Mouse (Mus musculus) midbrain, embryonic 13.5 days (tissue): ENCODE results near the gene Ptch1. TPM values are rescaled to one million over a fixed set of nuclear protein-coding genes. Genes with fewer than 3 reads are reported as not detected.

Experiments
- ATAC-seq: fragments of 200-750 bp; cut with Nextera tagmentation; 2 replicates; pipeline ENCODE4 v1.8.0; 2017; ENCODE audit warnings: mild to moderate bottlenecking, moderate TSS enrichment, moderate library complexity
- H3K27ac ChIP-seq: fragments of 300-500 bp; sonication (generic); 2 replicates; pipeline ENCODE4 v1.5.1; 2015; ENCODE audit warnings: inconsistent platforms, mild to moderate bottlenecking, moderate library complexity
- H3K27me3 ChIP-seq: fragments of 300-500 bp; sonication (generic); 2 replicates; pipeline ENCODE4 v1.6.1; 2015; ENCODE audit warnings: mild to moderate bottlenecking, inconsistent platforms
- H3K36me3 ChIP-seq: fragments of 300-500 bp; sonication (generic); 2 replicates; pipeline ENCODE4 v1.6.1; 2015; ENCODE audit warnings: mild to moderate bottlenecking, inconsistent platforms
- H3K4me1 ChIP-seq: fragments of 300-500 bp; sonication (generic); replicated peaks from 2 replicates; pipeline ENCODE4 v1.6.1; 2015; ENCODE audit warnings: inconsistent platforms
- H3K4me2 ChIP-seq: fragments of 300-500 bp; sonication (generic); replicated peaks from 2 replicates; pipeline ENCODE4 v1.6.1; 2015; ENCODE audit warnings: moderate library complexity, mild to moderate bottlenecking, inconsistent platforms
- H3K4me3 ChIP-seq: fragments of 300-500 bp; sonication (generic); replicated peaks from 2 replicates; pipeline ENCODE4 v1.5.1; 2015; ENCODE audit warnings: mild to moderate bottlenecking, inconsistent platforms
- H3K9ac ChIP-seq: fragments of 300-500 bp; sonication (generic); replicated peaks from 2 replicates; pipeline ENCODE4 v1.6.1; 2015; ENCODE audit warnings: mild to moderate bottlenecking, inconsistent platforms
- H3K9me3 ChIP-seq: fragments of 300-500 bp; sonication (generic); 2 replicates; pipeline ENCODE4 v1.6.1; 2016; ENCODE audit warnings: mild to moderate bottlenecking, inconsistent platforms
- WGBS: fragments of 180-500 bp; shearing (Covaris S2); methylation state at CpG from one replicate; pipeline ENCODE4 v1.1.7; 2015; 5-methylcytosine and 5-hydroxymethylcytosine counted together
- polyA plus RNA-seq: library from polyadenylated mRNA; unstranded; fragments of >200 nt; fragmentation: Nextera tagmentation; extraction: Ambion mirVana; gene quantifications from 2 replicates; pipeline ENCODE4 v1.2.1, GENCODE M21; 2015

Ptch1 gene
- polyA plus RNA-seq, 1 experiment from 2014 or later: 16.0 TPM

- Histone ChIP-seq H3K27ac (peak overlapping the region; percentile 48; the same call in 1 of the 2 replicates), H3K4me3 (no peak overlapping the region), H3K4me1 (peaks cover 52% of the 10 kb centered on the region), H3K9me3 (no peaks in the 10 kb centered on the region), H3K36me3 (peaks cover 33% of the 10 kb centered on the region), H3K4me2 (peak overlapping the region; percentile 3; the same call in 1 of the 2 replicates), H3K27me3 (no peaks in the 10 kb centered on the region), H3K9ac (no peak overlapping the region)
- no peak for ATAC-seq
- 36% methylated on average over 7 of the region's 7 CpGs for WGBS
Measured at GRCm38 (mm10) chr13:63545291-63545690, 28.1 kb downstream of the Ptch1 start.

GRCm38 (mm10) chr13:63544967-63545253 is 28.5 kb downstream of the Ptch1 start:
- ATAC-seq: no peak
- no peak overlapping the region for H3K9ac ChIP-seq
- peaks cover 48% of the 10 kb centered on the region for H3K4me1 ChIP-seq
- H3K4me2 ChIP-seq: peak overlapping the region; percentile 3; the same call in 1 of the 2 replicates
- H3K36me3 ChIP-seq: peaks cover 36% of the 10 kb centered on the region
- H3K9me3 ChIP-seq: no peaks in the 10 kb centered on the region
- H3K27ac ChIP-seq: peak overlapping the region; percentile 48
- WGBS: 37% methylated on average over 5 of the region's 5 CpGs
- H3K4me3 ChIP-seq: no peak overlapping the region
- no peaks in the 10 kb centered on the region for H3K27me3 ChIP-seq

GRCm38 (mm10) chr13:63544119-63544966 is 29.1 kb downstream of the Ptch1 start:
- H3K27me3 ChIP-seq: no peaks in the 10 kb centered on the region
- no peaks in the 10 kb centered on the region for H3K9me3 ChIP-seq
- peak overlapping the region; percentile 54 for H3K27ac ChIP-seq
- ATAC-seq: no peak
- H3K4me2 ChIP-seq: peak overlapping the region; percentile 3; the same call in 1 of the 2 replicates
- 42% methylated on average over 13 of the region's 13 CpGs for WGBS
- no peak overlapping the region for H3K9ac ChIP-seq
- H3K4me1 ChIP-seq: peaks cover 43% of the 10 kb centered on the region
- H3K36me3 ChIP-seq: peaks cover 41% of the 10 kb centered on the region
- no peak overlapping the region for H3K4me3 ChIP-seq

GRCm38 (mm10) chr13:63543459-63543858 is 29.9 kb downstream of the Ptch1 start:
- Histone ChIP-seq H3K27ac (no peak overlapping the region), H3K4me2 (no peak overlapping the region), H3K9ac (no peak overlapping the region), H3K36me3 (peaks cover 50% of the 10 kb centered on the region), H3K4me1 (peaks cover 34% of the 10 kb centered on the region), H3K4me3 (no peak overlapping the region), H3K9me3 (no peaks in the 10 kb centered on the region), H3K27me3 (no peaks in the 10 kb centered on the region)
- 77% methylated on average over 6 of the region's 6 CpGs for WGBS
- no peak for ATAC-seq

- H3K4me1 ChIP-seq: peaks cover 34% of the 10 kb centered on the region
Measured at GRCm38 (mm10) chr13:63542796-63543384, 30.5 kb downstream of the Ptch1 start.

GRCm38 (mm10) chr13:63541510-63541909 is 31.9 kb downstream of the Ptch1 start:
- Histone ChIP-seq H3K27ac (no peak overlapping the region), H3K36me3 (peaks cover 65% of the 10 kb centered on the region), H3K9me3 (no peaks in the 10 kb centered on the region), H3K4me1 (peaks cover 34% of the 10 kb centered on the region), H3K4me2 (no peak overlapping the region), H3K9ac (no peak overlapping the region), H3K27me3 (no peaks in the 10 kb centered on the region), H3K4me3 (no peak overlapping the region)
- ATAC-seq: no peak

More at GRCm38 (mm10) chr13:63542796-63543384, 30.5 kb downstream of the Ptch1 start:
- Histone ChIP-seq H3K27ac (no peak overlapping the region), H3K36me3 (peaks cover 54% of the 10 kb centered on the region), H3K27me3 (no peaks in the 10 kb centered on the region), H3K4me3 (no peak overlapping the region), H3K9me3 (no peaks in the 10 kb centered on the region), H3K4me2 (no peak overlapping the region), H3K9ac (no peak overlapping the region)
- no peak for ATAC-seq
- 69% methylated on average over 3 of the region's 3 CpGs for WGBS

GRCm38 (mm10) chr13:63540584-63540983 is 32.8 kb downstream of the Ptch1 start:
- H3K4me2 ChIP-seq: no peak overlapping the region
- no peaks in the 10 kb centered on the region for H3K9me3 ChIP-seq
- WGBS: 79% methylated on average over 12 of the region's 12 CpGs
- no peak for ATAC-seq
- no peak overlapping the region for H3K27ac ChIP-seq
- H3K27me3 ChIP-seq: no peaks in the 10 kb centered on the region
- no peak overlapping the region for H3K9ac ChIP-seq
- H3K4me1 ChIP-seq: peaks cover 27% of the 10 kb centered on the region
- H3K4me3 ChIP-seq: no peak overlapping the region
- peaks cover 74% of the 10 kb centered on the region for H3K36me3 ChIP-seq

GRCm38 (mm10) chr13:63534981-63535380 is 38.4 kb downstream of the Ptch1 start:
- peaks cover 4% of the 10 kb centered on the region; the same call in 1 of the 2 replicates for H3K4me1 ChIP-seq
- no peak overlapping the region for H3K4me2 ChIP-seq
- H3K36me3 ChIP-seq: peaks cover 90% of the 10 kb centered on the region
- no peaks in the 10 kb centered on the region for H3K9me3 ChIP-seq
- no peak overlapping the region for H3K27ac ChIP-seq
- no peak for ATAC-seq
- H3K27me3 ChIP-seq: no peaks in the 10 kb centered on the region
- WGBS: 88% methylated on average over 4 of the region's 4 CpGs
- no peak overlapping the region for H3K4me3 ChIP-seq
- no peak overlapping the region for H3K9ac ChIP-seq

- H3K36me3 ChIP-seq: peaks cover 74% of the 10 kb centered on the region
- no peak overlapping the region for H3K4me3 ChIP-seq
- H3K4me1 ChIP-seq: peaks cover 29% of the 10 kb centered on the region
- H3K9me3 ChIP-seq: no peaks in the 10 kb centered on the region
- H3K9ac ChIP-seq: no peak overlapping the region
- H3K4me2 ChIP-seq: no peak overlapping the region
- H3K27me3 ChIP-seq: no peaks in the 10 kb centered on the region
- no peak for ATAC-seq
- H3K27ac ChIP-seq: no peak overlapping the region
- 66% methylated on average over 9 of the region's 9 CpGs for WGBS
Measured at GRCm38 (mm10) chr13:63530857-63531256, 42.5 kb downstream of the Ptch1 start.

GRCm38 (mm10) chr13:63530371-63530764 is 43.0 kb downstream of the Ptch1 start:
- no peak overlapping the region for H3K9ac ChIP-seq
- ATAC-seq: no peak
- H3K27ac ChIP-seq: no peak overlapping the region
- H3K9me3 ChIP-seq: no peaks in the 10 kb centered on the region
- H3K4me2 ChIP-seq: no peak overlapping the region
- H3K27me3 ChIP-seq: no peaks in the 10 kb centered on the region
- H3K36me3 ChIP-seq: peaks cover 72% of the 10 kb centered on the region
- no peak overlapping the region for H3K4me3 ChIP-seq
- 32% methylated on average over 3 of the region's 3 CpGs for WGBS
- peaks cover 33% of the 10 kb centered on the region for H3K4me1 ChIP-seq

GRCm38 (mm10) chr13:63529602-63530370 is 43.6 kb downstream of the Ptch1 start:
- no peaks in the 10 kb centered on the region for H3K9me3 ChIP-seq
- no peak overlapping the region for H3K4me2 ChIP-seq
- ATAC-seq: no peak
- peaks cover 72% of the 10 kb centered on the region for H3K36me3 ChIP-seq
- peaks cover 39% of the 10 kb centered on the region for H3K4me1 ChIP-seq
- H3K4me3 ChIP-seq: no peak overlapping the region
- 59% methylated on average over 3 of the region's 3 CpGs for WGBS
- H3K9ac ChIP-seq: no peak overlapping the region
- H3K27me3 ChIP-seq: no peaks in the 10 kb centered on the region
- no peak overlapping the region for H3K27ac ChIP-seq

GRCm38 (mm10) chr13:63528852-63529251 is 44.5 kb downstream of the Ptch1 start:
- no peak for ATAC-seq
- peak overlapping the region; percentile 32; the same call in 1 of the 2 replicates for H3K27ac ChIP-seq
- H3K4me1 ChIP-seq: peaks cover 46% of the 10 kb centered on the region
- H3K9ac ChIP-seq: peak overlapping the region; percentile 42; the same call in 1 of the 2 replicates
- WGBS: 7% methylated on average over 2 of the region's 2 CpGs
- peaks cover 72% of the 10 kb centered on the region for H3K36me3 ChIP-seq
- no peak overlapping the region for H3K4me3 ChIP-seq
- no peak overlapping the region for H3K4me2 ChIP-seq
- H3K9me3 ChIP-seq: no peaks in the 10 kb centered on the region
- H3K27me3 ChIP-seq: no peaks in the 10 kb centered on the region
